Mouse (Mus musculus): Measurements from ENCODE around the gene Tbcc. TPM values are rescaled to one million over a fixed set of nuclear protein-coding genes. Genes with fewer than 3 reads are reported as not detected.
A peak's percentile ranks its signal among the peaks of the same experiment; 100 is the strongest.

Gene Tbcc
- total and polyA plus RNA-seq, 2 experiments from 2014 or later: 37.8 to 43.7 TPM

DNA sequence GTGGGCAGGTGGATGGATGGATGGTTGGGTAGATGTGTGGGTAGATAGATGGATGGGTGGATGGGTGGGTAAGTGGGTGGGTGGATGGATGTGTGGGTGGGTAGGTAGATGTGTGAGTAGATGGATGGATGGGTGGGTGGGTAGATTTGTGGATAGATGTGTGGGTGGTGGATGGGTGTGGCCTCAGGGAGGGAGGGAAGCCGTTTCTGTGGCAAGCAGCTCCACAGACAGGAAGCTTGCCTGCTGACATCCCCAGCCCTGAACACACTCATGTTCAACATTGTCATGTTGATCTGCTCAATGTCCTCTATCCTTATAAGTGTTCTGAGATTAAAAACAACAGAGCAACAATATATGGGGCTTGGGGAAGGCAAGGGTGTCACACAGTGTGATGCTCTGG is 19.6 kb upstream of the Tbcc start:
- H3K4me1 ChIP-seq (ENCODE audit: control insufficient read depth, insufficient read depth): peaks cover 12% of the 10 kb centered on the region; the same call in 1 of the 2 replicates
- H3K27me3 ChIP-seq (ENCODE audit: control insufficient read depth, insufficient read depth, low read length): no peaks in the 10 kb centered on the region
- 50% methylated on average over 1 of the region's 1 CpGs for WGBS
- ATAC-seq (ENCODE audit: insufficient read depth, low read depth): no peak
- TF ChIP-seq CTCF (IDR thresholded peaks at IDR 0.05; ENCODE audit: low read depth) (no peak), EP300 (IDR thresholded peaks at IDR 0.05; ENCODE audit: low read depth) (no peak)
- H3K9me3 ChIP-seq (replicated peaks; ENCODE audit: control insufficient read depth, low read length): no peaks in the 10 kb centered on the region
- no peak for DNase-seq (ENCODE audit: low spot score)
- H3K36me3 ChIP-seq (replicated peaks; ENCODE audit: control insufficient read depth, insufficient read depth, low read length): no peaks in the 10 kb centered on the region
- no peak overlapping the region for H3K27ac ChIP-seq (ENCODE audit: low read depth)
- no peak overlapping the region for H3K4me3 ChIP-seq (ENCODE audit: low read depth, low read length)
- H3K9ac ChIP-seq (replicated peaks; ENCODE audit: low read depth, low read length): no peak overlapping the region
- no peak overlapping the region for H3K4me2 ChIP-seq (ENCODE audit: low read depth, low read length)

DNA sequence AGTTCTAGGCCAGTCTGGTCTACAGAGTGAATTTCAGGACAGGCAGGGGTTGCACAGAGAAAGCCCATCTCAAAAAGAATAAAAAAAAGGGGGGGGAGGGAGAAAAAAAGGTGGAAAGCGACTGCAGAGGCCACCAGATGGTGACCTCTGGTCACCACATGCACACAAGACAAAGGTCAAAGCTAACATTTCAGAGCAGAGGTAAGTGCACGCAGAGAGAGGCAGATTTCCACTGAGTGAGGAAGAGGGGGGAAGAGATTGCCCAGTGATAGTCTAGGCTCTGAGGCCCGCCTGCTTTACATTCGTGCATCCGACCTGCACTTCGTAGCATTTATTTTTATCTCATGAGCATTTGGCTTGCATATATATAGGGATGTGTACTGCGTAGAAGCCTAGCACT is 17.7 kb upstream of the Tbcc start:
- TF ChIP-seq EP300 (IDR thresholded peaks at IDR 0.05; ENCODE audit: low read depth) (no peak), CTCF (IDR thresholded peaks at IDR 0.05; ENCODE audit: low read depth) (no peak)
- H3K4me2 ChIP-seq (ENCODE audit: low read depth, low read length): no peak overlapping the region
- ATAC-seq (ENCODE audit: insufficient read depth, low read depth) (no peak), DNase-seq (ENCODE audit: low spot score) (no peak)
- no peak overlapping the region for H3K4me3 ChIP-seq (ENCODE audit: low read depth, low read length)
- H3K27ac ChIP-seq (ENCODE audit: low read depth): no peak overlapping the region
- no peaks in the 10 kb centered on the region for H3K9me3 ChIP-seq (replicated peaks; ENCODE audit: control insufficient read depth, low read length)
- peaks cover 12% of the 10 kb centered on the region; the same call in 1 of the 2 replicates for H3K4me1 ChIP-seq (ENCODE audit: control insufficient read depth, insufficient read depth)
- no peak overlapping the region for H3K9ac ChIP-seq (replicated peaks; ENCODE audit: low read depth, low read length)
- H3K27me3 ChIP-seq (ENCODE audit: control insufficient read depth, insufficient read depth, low read length): no peaks in the 10 kb centered on the region
- WGBS: 79% methylated on average over 7 of the region's 7 CpGs
- H3K36me3 ChIP-seq (replicated peaks; ENCODE audit: control insufficient read depth, insufficient read depth, low read length): no peaks in the 10 kb centered on the region

DNA sequence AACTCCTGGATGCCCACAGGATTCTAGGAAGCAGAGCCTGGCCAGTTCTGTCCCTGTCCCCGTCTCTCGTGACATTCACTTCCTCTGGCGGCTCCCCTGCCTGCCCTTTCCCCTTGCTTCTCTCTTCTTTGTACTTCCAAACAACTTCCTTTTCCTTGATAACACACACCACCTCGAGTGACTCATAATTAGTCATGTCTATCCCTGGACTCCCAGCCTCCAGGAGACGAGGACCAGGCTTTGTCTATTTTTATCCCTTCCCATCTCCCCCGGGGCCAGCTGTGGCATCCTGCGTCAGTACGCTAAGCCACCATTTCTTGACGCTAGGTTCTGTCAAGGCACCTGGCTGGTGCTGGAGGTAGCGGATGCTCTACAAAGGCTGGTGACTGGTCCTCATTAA is 16.4 kb upstream of the Tbcc start:
- Histone ChIP-seq H3K4me1 (ENCODE audit: control insufficient read depth, insufficient read depth) (peaks cover 12% of the 10 kb centered on the region; the same call in 1 of the 2 replicates), H3K27ac (ENCODE audit: low read depth) (peak overlapping the region; percentile 61), H3K9ac (replicated peaks; ENCODE audit: low read depth, low read length) (no peak overlapping the region), H3K4me3 (ENCODE audit: low read depth, low read length) (no peak overlapping the region), H3K27me3 (ENCODE audit: control insufficient read depth, insufficient read depth, low read length) (no peaks in the 10 kb centered on the region), H3K36me3 (replicated peaks; ENCODE audit: control insufficient read depth, insufficient read depth, low read length) (no peaks in the 10 kb centered on the region), H3K9me3 (replicated peaks; ENCODE audit: control insufficient read depth, low read length) (no peaks in the 10 kb centered on the region), H3K4me2 (ENCODE audit: low read depth, low read length) (peak overlapping the region; percentile 32)
- ATAC-seq (ENCODE audit: insufficient read depth, low read depth) (peak; percentile 85), DNase-seq (ENCODE audit: low spot score) (peak; percentile 89)
- TF ChIP-seq EP300 (IDR thresholded peaks at IDR 0.05; ENCODE audit: low read depth) (peak; percentile 44; the same call in 1 of the 2 replicates), CTCF (IDR thresholded peaks at IDR 0.05; ENCODE audit: low read depth) (no peak)
- WGBS: 5% methylated on average over 10 of the region's 10 CpGs

DNA sequence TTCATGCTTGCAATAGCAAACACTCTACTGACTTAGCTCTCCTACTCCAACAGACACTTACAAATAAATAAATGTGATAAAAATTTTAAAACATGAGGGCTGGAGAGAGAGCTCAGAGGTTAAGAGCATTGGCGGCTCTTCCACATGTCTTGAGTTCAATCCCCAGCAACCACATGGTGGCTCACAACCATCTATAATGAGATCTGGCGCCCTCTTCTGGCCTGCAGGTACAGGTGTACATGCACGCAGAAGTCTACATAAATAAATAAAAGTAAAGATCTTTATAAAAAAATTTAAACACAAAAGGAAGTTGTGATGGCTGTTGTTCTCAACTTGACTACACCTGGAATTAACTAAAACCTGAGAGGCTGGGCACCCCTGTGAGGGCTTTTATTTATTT is 14.9 kb upstream of the Tbcc start:
- Histone ChIP-seq H3K9ac (replicated peaks; ENCODE audit: low read depth, low read length) (no peak overlapping the region), H3K27me3 (ENCODE audit: control insufficient read depth, insufficient read depth, low read length) (no peaks in the 10 kb centered on the region), H3K4me1 (ENCODE audit: control insufficient read depth, insufficient read depth) (peaks cover 12% of the 10 kb centered on the region; the same call in 1 of the 2 replicates), H3K4me3 (ENCODE audit: low read depth, low read length) (no peak overlapping the region), H3K36me3 (replicated peaks; ENCODE audit: control insufficient read depth, insufficient read depth, low read length) (no peaks in the 10 kb centered on the region), H3K9me3 (replicated peaks; ENCODE audit: control insufficient read depth, low read length) (no peaks in the 10 kb centered on the region), H3K27ac (ENCODE audit: low read depth) (no peak overlapping the region), H3K4me2 (ENCODE audit: low read depth, low read length) (no peak overlapping the region)
- DNase-seq (ENCODE audit: low spot score) (no peak), ATAC-seq (ENCODE audit: insufficient read depth, low read depth) (no peak)
- no peak for TF ChIP-seq EP300 (IDR thresholded peaks at IDR 0.05; ENCODE audit: low read depth)
- no peak for TF ChIP-seq CTCF (IDR thresholded peaks at IDR 0.05; ENCODE audit: low read depth)
- 76% methylated on average over 3 of the region's 3 CpGs for WGBS

DNA sequence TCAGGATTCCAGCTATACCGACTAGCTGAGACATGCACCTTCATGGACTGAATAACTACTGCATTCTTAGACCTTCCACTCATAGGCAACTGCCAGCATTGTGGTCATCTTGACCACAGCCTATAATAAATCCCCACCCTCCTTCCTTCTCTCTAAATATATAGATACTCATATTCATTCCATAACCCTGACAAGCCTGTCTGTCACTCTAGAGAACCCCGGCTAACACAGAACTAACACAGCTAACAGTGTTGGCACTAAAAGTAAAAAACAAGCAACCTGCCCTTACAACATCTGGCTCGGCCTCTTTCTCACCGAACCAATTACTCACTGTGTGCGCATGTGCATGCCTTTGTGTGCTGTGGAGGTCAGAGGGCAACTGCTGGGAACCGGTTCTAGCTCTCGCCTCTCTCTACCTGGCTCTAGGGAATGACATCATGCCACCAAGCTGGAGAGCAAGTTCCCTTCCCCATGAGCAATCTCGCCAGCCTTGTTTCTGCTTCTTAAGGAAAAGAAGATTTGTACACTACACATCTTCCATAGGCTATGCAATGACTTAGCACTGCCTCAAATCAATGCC is 14.0 kb upstream of the Tbcc start:
- no peak for DNase-seq (ENCODE audit: low spot score)
- no peak overlapping the region for H3K27ac ChIP-seq (ENCODE audit: low read depth)

DNA sequence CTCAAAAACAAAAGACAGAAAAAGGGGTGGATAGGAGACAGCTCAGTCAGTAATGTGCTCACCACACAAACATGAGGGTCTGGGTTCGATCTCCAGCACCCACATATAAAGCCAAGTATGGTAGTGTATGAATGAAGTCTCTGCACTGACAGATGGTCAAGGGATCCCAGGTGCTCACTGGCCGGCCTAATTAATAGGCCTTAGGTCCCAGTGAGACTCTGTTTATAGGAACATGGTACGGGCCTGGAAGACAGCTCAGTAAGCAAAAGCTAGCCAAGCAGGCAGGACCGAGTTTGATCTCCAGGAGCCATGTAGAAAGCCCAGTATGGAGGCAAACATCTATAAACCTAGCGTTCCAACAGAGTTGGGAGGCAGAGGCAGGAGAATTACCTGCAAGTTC is 13.4 kb upstream of the Tbcc start:
- no peak for TF ChIP-seq CTCF (IDR thresholded peaks at IDR 0.05; ENCODE audit: low read depth)
- Histone ChIP-seq H3K9me3 (replicated peaks; ENCODE audit: control insufficient read depth, low read length) (no peaks in the 10 kb centered on the region), H3K4me1 (ENCODE audit: control insufficient read depth, insufficient read depth) (peaks cover 12% of the 10 kb centered on the region; the same call in 1 of the 2 replicates), H3K36me3 (replicated peaks; ENCODE audit: control insufficient read depth, insufficient read depth, low read length) (no peaks in the 10 kb centered on the region), H3K27ac (ENCODE audit: low read depth) (no peak overlapping the region), H3K9ac (replicated peaks; ENCODE audit: low read depth, low read length) (no peak overlapping the region), H3K27me3 (ENCODE audit: control insufficient read depth, insufficient read depth, low read length) (no peaks in the 10 kb centered on the region), H3K4me3 (ENCODE audit: low read depth, low read length) (no peak overlapping the region), H3K4me2 (ENCODE audit: low read depth, low read length) (no peak overlapping the region)
- ATAC-seq (ENCODE audit: insufficient read depth, low read depth) (no peak), DNase-seq (ENCODE audit: low spot score) (no peak)
- WGBS: 84% methylated on average over 5 of the region's 5 CpGs

More for the DNA sequence above, 14.0 kb upstream of the Tbcc start:
- no peak overlapping the region for H3K4me2 ChIP-seq (ENCODE audit: low read depth, low read length)
- no peaks in the 10 kb centered on the region for H3K27me3 ChIP-seq (ENCODE audit: control insufficient read depth, insufficient read depth, low read length)
- no peaks in the 10 kb centered on the region for H3K36me3 ChIP-seq (replicated peaks; ENCODE audit: control insufficient read depth, insufficient read depth, low read length)
- peaks cover 12% of the 10 kb centered on the region; the same call in 1 of the 2 replicates for H3K4me1 ChIP-seq (ENCODE audit: control insufficient read depth, insufficient read depth)
- H3K4me3 ChIP-seq (ENCODE audit: low read depth, low read length): no peak overlapping the region
- no peak overlapping the region for H3K9ac ChIP-seq (replicated peaks; ENCODE audit: low read depth, low read length)
- H3K9me3 ChIP-seq (replicated peaks; ENCODE audit: control insufficient read depth, low read length): no peaks in the 10 kb centered on the region
- ATAC-seq (ENCODE audit: insufficient read depth, low read depth): no peak
- WGBS: 68% methylated on average over 8 of the region's 8 CpGs
- TF ChIP-seq CTCF (IDR thresholded peaks at IDR 0.05; ENCODE audit: low read depth): no peak
- TF ChIP-seq EP300 (IDR thresholded peaks at IDR 0.05; ENCODE audit: low read depth): no peak

Data from heart, postnatal 0 days (tissue).